Comparison of ENCODE assay signal across 18 mouse cellular contexts in the genomic region with DNA sequence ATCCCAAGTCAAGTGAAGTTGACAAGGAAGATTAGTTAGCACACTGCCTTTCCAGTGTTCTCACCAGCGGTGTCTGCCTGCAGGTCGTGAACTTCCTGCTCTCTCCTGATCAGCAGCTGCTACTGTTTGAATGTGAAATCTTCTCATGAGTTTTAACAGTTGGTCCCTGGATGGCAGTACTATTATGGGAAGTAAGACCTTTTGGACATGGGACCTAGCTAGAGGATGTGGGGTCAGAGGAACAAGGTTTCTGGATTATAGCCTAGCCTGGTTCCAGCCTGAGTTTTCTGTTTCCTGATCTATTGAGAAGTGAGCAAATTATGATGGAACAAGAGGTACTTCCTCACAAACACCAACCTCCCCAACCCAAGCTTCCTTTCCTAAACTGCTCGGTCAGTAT.
DNase-seq lines count a peak whose midpoint lies in the region; ATAC-seq and TF ChIP-seq lines count a peak whose summit lies in the region.
"Had no signal": no experiment of that assay in that cellular context is flagged by ENCODE, and none has a peak within 500 bp of the region (broad histone marks: within the 10 kb centered on the region; RNA-seq: fewer than 3 reads in every experiment).

No protein-coding gene starts in this region.

- H3K9me3 ChIP-seq in liver, embryonic 11.5 days (ENCODE audit: control insufficient read depth, low read length): no peaks in the 10 kb centered on the region
- no peaks in the 10 kb centered on the region for H3K9me3 ChIP-seq in MEL (replicated peaks; ENCODE audit: insufficient read depth, low read length)
- H3K9me3 ChIP-seq: embryonic facial prominence, embryonic 12.5 days; forebrain, embryonic 15.5 days; heart, embryonic 10.5 days; hindbrain, embryonic 10.5 days; intestine, embryonic 15.5 days had no signal

- no peak for TF ChIP-seq EP300 in MEL (IDR thresholded peaks at IDR 0.05; ENCODE audit: low read depth in 1 of 2, low read length in 2 of 2)

- H3K36me3 ChIP-seq in liver, adult 2 months (ENCODE audit: control insufficient read depth, insufficient read depth, low read length): no peaks in the 10 kb centered on the region
- no peaks in the 10 kb centered on the region for H3K36me3 ChIP-seq in liver, embryonic 11.5 days (ENCODE audit: control insufficient read depth, insufficient read depth, low read length)
- H3K36me3 ChIP-seq in MEL (ENCODE audit: control insufficient read depth in 1 of 2, insufficient read depth in 2 of 2, low read length in 2 of 2): peaks cover 0 to 14% of the 10 kb centered on the region in 2 experiments; a peak in 2 of 4 replicates
- H3K36me3 ChIP-seq: embryonic facial prominence, embryonic 12.5 days; forebrain, embryonic 15.5 days; heart, embryonic 10.5 days; hindbrain, embryonic 10.5 days; intestine, embryonic 15.5 days had no signal

- no peak for TF ChIP-seq POLR2A in liver, adult 2 months (IDR thresholded peaks at IDR 0.05; ENCODE audit: extremely low read depth, insufficient read depth, low read length)
- no peak for TF ChIP-seq POLR2A in MEL (IDR thresholded peaks at IDR 0.05; ENCODE audit: control insufficient read depth in 1 of 2, insufficient read depth in 1 of 2, low read depth in 1 of 2, low read length in 2 of 2, poor library complexity in 1 of 2)

- H3K79me2 ChIP-seq in liver, adult 2 months (ENCODE audit: control insufficient read depth, insufficient read depth, low read length): no peaks in the 10 kb centered on the region
- H3K79me2 ChIP-seq in MEL (ENCODE audit: control insufficient read depth, insufficient read depth, low read length, poor library complexity): no peaks in the 10 kb centered on the region

- no peak overlapping the region for H3K9ac ChIP-seq in liver, adult 2 months (ENCODE audit: low read depth, low read length)
- H3K9ac ChIP-seq in liver, embryonic 11.5 days (ENCODE audit: low read depth, low read length): no peak overlapping the region
- H3K9ac ChIP-seq in MEL (ENCODE audit: control insufficient read depth, low read depth, low read length, poor library complexity, severe bottlenecking): peak overlapping the region; percentile 46
- H3K9ac ChIP-seq: embryonic facial prominence, embryonic 12.5 days; forebrain, embryonic 15.5 days; hindbrain, embryonic 14.5 days; intestine, embryonic 15.5 days had no signal

- peak; percentile 39 for DNase-seq in liver, adult 2 months (ENCODE audit: extremely low read depth, low read depth, low spot score)
- no peak for DNase-seq in liver, embryonic 11.5 days (ENCODE audit: low spot score)
- peak; percentile 37 for DNase-seq in MEL (ENCODE audit: low read depth, low spot score)
- DNase-seq in kidney, adult 11 months: no peak
- DNase-seq: adrenal gland, adult 8-10 months; adrenal gland, postnatal 36 days; cerebellum, adult 11-12 months; cerebellum, postnatal 14 days; heart, postnatal 10 days had no signal

- H3K27ac ChIP-seq in liver, adult 2 months (replicated peaks; ENCODE audit: insufficient read depth, low read depth, low read length): peak overlapping the region; percentile 31
- no peak overlapping the region for H3K27ac ChIP-seq in liver, embryonic 11.5 days (ENCODE audit: low read depth, low read length)
- peak overlapping the region; percentile 60 for H3K27ac ChIP-seq in MEL (ENCODE audit: control insufficient read depth, low read depth, low read length)
- H3K27ac ChIP-seq: embryonic facial prominence, embryonic 12.5 days; forebrain, embryonic 15.5 days; heart, embryonic 10.5 days; hindbrain, embryonic 10.5 days; hindbrain, embryonic 14.5 days; intestine, embryonic 15.5 days had no signal

- no peak overlapping the region for H3K4me2 ChIP-seq in liver, embryonic 11.5 days
- H3K4me2 ChIP-seq: embryonic facial prominence, embryonic 12.5 days; forebrain, embryonic 15.5 days; hindbrain, embryonic 14.5 days; intestine, embryonic 15.5 days had no signal

- H3K27me3 ChIP-seq in liver, adult 2 months (ENCODE audit: control insufficient read depth, insufficient read depth, low read length): no peaks in the 10 kb centered on the region
- H3K27me3 ChIP-seq in liver, embryonic 11.5 days (replicated peaks; ENCODE audit: control insufficient read depth, insufficient read depth, low read length): no peaks in the 10 kb centered on the region; the same call in 1 of the 2 replicates
- no peaks in the 10 kb centered on the region for H3K27me3 ChIP-seq in MEL (ENCODE audit: control insufficient read depth in 1 of 2, insufficient read depth in 2 of 2, low read length in 2 of 2)
- H3K27me3 ChIP-seq: embryonic facial prominence, embryonic 12.5 days; forebrain, embryonic 15.5 days; intestine, embryonic 15.5 days had no signal

- no peak for ATAC-seq in liver, embryonic 11.5 days (replicated peaks; ENCODE audit: low FRiP score)
- ATAC-seq in granulocyte monocyte progenitor cell, adult 5-6 weeks (replicated peaks; ENCODE audit: poor library complexity, severe bottlenecking): peak; percentile 59
- ATAC-seq in megakaryocyte progenitor cell, adult 5-6 weeks (replicated peaks; ENCODE audit: poor library complexity): peak; percentile 24
- no peak for ATAC-seq in cerebellum, adult (ENCODE audit: insufficient number of reproducible peaks, low FRiP score, low TSS enrichment)
- ATAC-seq: forebrain, embryonic 15.5 days; intestine, embryonic 15.5 days had no signal

- H3K4me3 ChIP-seq in liver, adult 2 months (ENCODE audit: insufficient read depth, low read depth, low read length): no peak overlapping the region
- no peak overlapping the region for H3K4me3 ChIP-seq in liver, embryonic 11.5 days (ENCODE audit: low read depth, low read length)
- H3K4me3 ChIP-seq in MEL (ENCODE audit: control insufficient read depth in 1 of 2, insufficient read depth in 1 of 2, low read depth in 2 of 2, low read length in 2 of 2): peak overlapping the region; percentile 30 to 58; a peak in 3 of 4 replicates
- H3K4me3 ChIP-seq: embryonic facial prominence, embryonic 12.5 days; forebrain, embryonic 15.5 days; heart, embryonic 10.5 days; hindbrain, embryonic 10.5 days; intestine, embryonic 15.5 days had no signal

- 63% methylated on average over 3 of the region's 3 CpGs for WGBS in liver, adult 2 months
- WGBS in liver, embryonic 11.5 days: 37% methylated on average over 3 of the region's 3 CpGs

- no peak for TF ChIP-seq RAD21 in MEL (IDR thresholded peaks at IDR 0.05; ENCODE audit: low read depth, low read length)

- H3K4me1 ChIP-seq in liver, adult 2 months (ENCODE audit: control insufficient read depth, insufficient read depth, low read length): no peaks in the 10 kb centered on the region
- H3K4me1 ChIP-seq in liver, embryonic 11.5 days (replicated peaks; ENCODE audit: control insufficient read depth, insufficient read depth, low read length): 0 out of 2 replicates have a peak, but pooled peaks cover 2% of the 10 kb centered on the region
- H3K4me1 ChIP-seq in MEL (ENCODE audit: control insufficient read depth in 1 of 2, insufficient read depth in 2 of 2, low read length in 2 of 2): peaks cover 11 to 22% of the 10 kb centered on the region in 2 experiments
- H3K4me1 ChIP-seq: embryonic facial prominence, embryonic 12.5 days; forebrain, embryonic 15.5 days; heart, embryonic 10.5 days; hindbrain, embryonic 10.5 days; intestine, embryonic 15.5 days had no signal

- TF ChIP-seq CTCF in liver, adult 2 months (IDR thresholded peaks at IDR 0.05; ENCODE audit: low read depth, low read length): no peak
- no peak for TF ChIP-seq CTCF in MEL (IDR thresholded peaks at IDR 0.05 in 2 of 3, conservative IDR thresholded peaks at IDR 0.05 in 1 of 3; ENCODE audit: control insufficient read depth in 1 of 3, insufficient read depth in 1 of 3, low read depth in 2 of 3, low read length in 3 of 3, poor library complexity in 1 of 3, severe bottlenecking in 1 of 3)

TF ChIP-seq in MEL, 35 proteins besides CTCF, POLR2A, EP300 and RAD21:
- TF ChIP-seq UBTF (IDR thresholded peaks at IDR 0.05; ENCODE audit: borderline replicate concordance, insufficient read depth, low read depth, low read length) (no peak), RCOR1 (IDR thresholded peaks at IDR 0.05; ENCODE audit: low read depth, low read length) (no peak), POLR2AphosphoS5 (IDR thresholded peaks at IDR 0.05; ENCODE audit: borderline replicate concordance, low read depth, low read length) (no peak), ZC3H11A (IDR thresholded peaks at IDR 0.05; ENCODE audit: low read depth, low read length) (no peak), GATA1 (IDR thresholded peaks at IDR 0.05; ENCODE audit: low read depth, low read length) (no peak), JUND (IDR thresholded peaks at IDR 0.05; ENCODE audit: low read depth, low read length) (no peak), KAT2A (conservative IDR thresholded peaks at IDR 0.05; ENCODE audit: low read depth, low read length) (no peak), NRF1 (IDR thresholded peaks at IDR 0.05; ENCODE audit: insufficient read depth, low read depth, low read length, poor library complexity, severe bottlenecking) (no peak), POLR2AphosphoS2 (IDR thresholded peaks at IDR 0.05; ENCODE audit: low read length) (no peak), CHD2 (IDR thresholded peaks at IDR 0.05; ENCODE audit: low read length) (no peak), ELF1 (IDR thresholded peaks at IDR 0.05; ENCODE audit: low read depth, low read length) (no peak), TCF12 (IDR thresholded peaks at IDR 0.05; ENCODE audit: low read depth, low read length) (no peak), USF1 (IDR thresholded peaks at IDR 0.05; ENCODE audit: low read depth, low read length) (no peak), CHD1 (IDR thresholded peaks at IDR 0.05; ENCODE audit: low read depth, low read length) (no peak), TBP (IDR thresholded peaks at IDR 0.05; ENCODE audit: low read depth, low read length) (no peak), ZKSCAN1 (IDR thresholded peaks at IDR 0.05; ENCODE audit: low read depth, low read length) (no peak), MYB (IDR thresholded peaks at IDR 0.05; ENCODE audit: low read depth, low read length) (no peak), ETS1 (IDR thresholded peaks at IDR 0.05; ENCODE audit: low read depth, low read length) (no peak)

Comparison
In these comparisons a context has a peak if more than half of its experiments do, and no peak if none do; other contexts are left out.
1. DNase-seq: peak in liver, adult 2 months (single experiment) and MEL (single experiment); none in liver, embryonic 11.5 days (single experiment) and kidney, adult 11 months (single experiment).
2. H3K4me3 ChIP-seq: peak in MEL (2 of 2); none in liver, adult 2 months (single experiment) and liver, embryonic 11.5 days (single experiment).
3. ATAC-seq: peak in granulocyte monocyte progenitor cell, adult 5-6 weeks (single experiment) and megakaryocyte progenitor cell, adult 5-6 weeks (single experiment); none in liver, embryonic 11.5 days (single experiment) and cerebellum, adult (single experiment).